Mouse (Mus musculus) bone marrow macrophage, adult 2 months (primary cell): ENCODE results near the gene Sypl2.

ENCODE experiments used
- CTCF ChIP-seq: IDR thresholded peaks from 2 replicates; pipeline ENCODE4 v1.5.1; 2012; ENCODE audit warnings: low read depth, mild to moderate bottlenecking, low read length, moderate library complexity
- POLR2A ChIP-seq: IDR thresholded peaks from 2 replicates; pipeline ENCODE4 v1.6.1; 2012; ENCODE audit warnings: mild to moderate bottlenecking, low read depth, low read length, borderline replicate concordance

DNA sequence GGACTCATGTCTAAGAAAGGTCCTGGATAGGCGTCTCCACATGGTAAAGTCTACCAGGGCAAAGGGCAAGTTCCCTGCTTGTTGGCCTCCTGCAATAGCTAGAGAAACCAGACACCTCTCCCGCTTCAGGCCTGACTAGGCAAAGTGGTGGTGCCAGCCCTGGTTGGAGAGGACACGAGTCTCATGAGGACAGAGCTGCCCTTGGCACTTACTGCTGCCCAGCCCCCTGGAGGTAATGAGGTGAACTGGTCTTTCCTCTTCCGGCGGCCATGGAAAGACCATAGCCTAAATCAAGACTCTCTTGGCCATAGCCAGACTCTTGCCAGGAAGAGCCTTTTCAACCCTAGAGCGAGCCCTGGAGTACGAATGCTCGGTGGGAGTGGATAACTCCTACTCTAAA is 14.0 kb downstream of the Sypl2 start:
- TF ChIP-seq POLR2A (no peak), CTCF (no peak)
